Mouse (Mus musculus) activated CD4-positive, CD25-positive, alpha-beta regulatory T cell, adult 9 weeks (primary cell): Measurements from ENCODE around the gene Gm16506. TPM values are rescaled to one million over a fixed set of nuclear protein-coding genes. Genes with fewer than 3 reads are reported as not detected.

Experiments
- polyA plus RNA-seq: library from polyadenylated mRNA; unstranded; fragments of 100-300 nt; shearing (Covaris generic); gene quantifications from one replicate; pipeline ENCODE4 v1.2.1, GENCODE M21; 2017

Gm16506 gene
- not detected for polyA plus RNA-seq

DNA sequence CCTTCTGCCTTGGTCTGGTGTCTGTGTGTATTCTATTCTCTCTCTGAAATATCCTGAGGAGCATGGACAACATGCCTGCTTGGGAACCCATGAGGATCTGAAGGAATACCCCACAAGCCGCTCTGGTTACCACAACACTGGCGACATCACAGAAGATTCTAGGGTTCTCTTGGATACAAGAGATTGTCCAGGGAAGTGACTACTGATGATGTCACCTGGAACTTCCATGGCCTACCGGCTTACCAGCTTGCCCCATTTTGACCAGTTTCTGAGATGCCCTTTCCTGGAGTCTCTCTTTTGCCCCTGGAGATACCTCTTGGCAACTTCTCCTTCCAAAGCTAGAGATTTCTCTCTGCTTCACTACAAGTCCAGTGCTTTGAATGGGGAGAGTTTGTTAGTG lies at the start of gene Gm16506:
TSS of gene Gm16506 (minus strand) at position 101 of the 400 bp plus-strand sequence.

DNA sequence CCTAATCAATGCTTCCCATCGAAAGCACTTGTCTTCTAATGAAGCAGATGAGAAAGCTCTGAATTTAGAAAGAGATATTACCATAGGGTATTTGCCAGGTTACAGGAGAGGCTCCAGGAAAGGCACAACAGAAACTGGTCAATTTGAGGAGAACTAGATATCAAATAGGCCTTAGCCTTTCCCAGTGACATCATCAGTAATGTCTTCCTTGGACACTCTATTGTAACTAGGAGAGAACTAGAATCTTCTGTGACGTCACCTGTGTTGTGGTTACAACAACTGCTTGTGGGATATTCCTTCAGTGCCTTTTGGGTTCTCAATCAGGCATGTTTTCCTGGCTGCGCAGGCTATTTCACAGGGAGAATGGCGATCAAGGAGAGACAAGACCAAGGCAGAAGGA lies 20.3 kb upstream of the Gm16506 start, which contains the start of gene Gm6526:
TSS of gene Gm6526 (plus strand) at position 301 of the 400 bp plus-strand sequence.

DNA sequence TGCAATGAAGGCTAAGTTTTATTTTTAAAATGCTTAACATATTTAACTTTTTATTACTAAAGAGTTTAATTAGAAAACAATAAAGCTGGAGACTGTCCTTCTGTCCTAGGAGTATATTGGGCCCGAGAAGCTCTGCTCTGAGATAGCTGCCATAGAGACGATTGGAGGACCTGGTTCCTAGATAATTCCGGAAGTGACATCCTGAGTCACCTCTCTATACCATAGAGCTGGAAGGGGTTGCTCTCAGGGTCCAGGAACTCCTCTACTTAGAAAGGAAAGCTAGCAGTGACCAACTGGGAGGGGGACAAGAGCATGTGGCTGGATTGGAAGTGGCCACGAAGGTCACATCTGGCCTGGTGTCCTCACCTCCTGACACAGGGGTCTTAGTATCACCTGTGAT lies 29.7 kb downstream of the Gm16506 start, which contains the start of gene Gm7324:
TSS of gene Gm7324 (plus strand) at position 208 of the 400 bp plus-strand sequence.

DNA sequence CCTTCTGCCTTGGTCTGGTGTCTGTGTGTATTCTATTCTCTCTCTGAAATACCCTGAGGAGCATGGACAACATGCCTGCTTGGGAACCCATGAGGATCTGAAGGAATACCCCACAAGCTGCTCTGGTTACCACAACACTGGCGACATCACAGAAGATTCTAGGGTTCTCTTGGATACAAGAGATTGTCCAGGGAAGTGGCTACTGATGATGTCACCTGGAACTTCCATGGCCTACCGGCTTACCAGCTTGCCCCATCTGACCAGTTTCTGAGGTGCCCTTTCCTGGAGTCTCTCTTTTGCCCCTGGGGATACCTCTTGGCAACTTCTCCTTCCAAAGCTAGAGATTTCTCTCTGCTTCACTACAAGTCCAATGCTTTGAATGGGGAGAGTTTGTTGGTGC lies 50.2 kb downstream of the Gm16506 start, which contains the start of gene Gm8165:
TSS of gene Gm8165 (minus strand) at position 101 of the 400 bp plus-strand sequence.

Other genes with a start within 250 kb of the Gm16506 start
- not detected for gene Gm5799, start 183.9 kb downstream of the Gm16506 start, polyA plus RNA-seq
- gene Gm17654, start 148.3 kb downstream of the Gm16506 start, polyA plus RNA-seq, result not detected
- not detected for gene Gm10375, start 119.5 kb downstream of the Gm16506 start, polyA plus RNA-seq
- not detected for gene Gm8165, start 50.3 kb downstream of the Gm16506 start, polyA plus RNA-seq
- gene Gm7324, start 29.7 kb downstream of the Gm16506 start, polyA plus RNA-seq, result 1.2 TPM
- not detected for gene Gm6526, start 20.4 kb upstream of the Gm16506 start, polyA plus RNA-seq
- gene Gm8180, start 57.3 kb upstream of the Gm16506 start, polyA plus RNA-seq, result not detected
- not detected for gene Ear1, start 148.0 kb upstream of the Gm16506 start, polyA plus RNA-seq
- not detected for gene Ear10, start 196.1 kb upstream of the Gm16506 start, polyA plus RNA-seq
- gene Gm8113, start 197.9 kb upstream of the Gm16506 start, polyA plus RNA-seq, result 0.18 TPM
- not detected for gene Ang5, start 229.6 kb upstream of the Gm16506 start, polyA plus RNA-seq